Mouse (Mus musculus): Measurements from ENCODE around the gene Khdc4. TPM values are rescaled to one million over a fixed set of nuclear protein-coding genes. Genes with fewer than 3 reads are reported as not detected.

Khdc4 gene
- polyA plus RNA-seq, 1 experiment from 2014 or later: 120 TPM

DNA sequence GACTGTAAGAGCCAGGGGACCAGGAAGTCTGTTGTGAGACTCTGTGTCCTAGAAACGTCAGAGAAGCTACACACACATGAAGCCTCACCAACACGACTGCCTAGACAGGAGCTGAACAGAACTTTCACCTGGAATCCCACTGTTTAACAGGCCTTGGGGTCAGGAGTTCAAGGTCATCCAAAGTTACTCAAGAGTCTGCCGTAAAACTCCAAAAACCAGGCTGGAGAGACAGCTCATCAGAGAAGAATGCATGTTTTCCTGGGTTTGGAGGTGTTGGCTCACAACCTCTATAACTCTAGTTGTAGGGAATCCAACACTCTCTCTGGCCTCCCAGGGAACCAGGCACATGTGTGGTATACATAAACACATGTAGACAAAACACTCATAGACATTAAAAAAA, 69.9 kb downstream of the Khdc4 start:
- WGBS: 67% methylated on average over 3 of the region's 3 CpGs
- Histone ChIP-seq H3K27ac (no peak overlapping the region), H3K27me3 (replicated peaks) (no peaks in the 10 kb centered on the region), H3K4me3 (no peak overlapping the region), H3K4me2 (replicated peaks) (no peak overlapping the region), H3K4me1 (peaks cover 51% of the 10 kb centered on the region), H3K9ac (no peak overlapping the region), H3K9me3 (no peaks in the 10 kb centered on the region), H3K36me3 (peaks cover 79% of the 10 kb centered on the region)
- ATAC-seq (ENCODE audit: low FRiP score, low read depth): no peak

DNA sequence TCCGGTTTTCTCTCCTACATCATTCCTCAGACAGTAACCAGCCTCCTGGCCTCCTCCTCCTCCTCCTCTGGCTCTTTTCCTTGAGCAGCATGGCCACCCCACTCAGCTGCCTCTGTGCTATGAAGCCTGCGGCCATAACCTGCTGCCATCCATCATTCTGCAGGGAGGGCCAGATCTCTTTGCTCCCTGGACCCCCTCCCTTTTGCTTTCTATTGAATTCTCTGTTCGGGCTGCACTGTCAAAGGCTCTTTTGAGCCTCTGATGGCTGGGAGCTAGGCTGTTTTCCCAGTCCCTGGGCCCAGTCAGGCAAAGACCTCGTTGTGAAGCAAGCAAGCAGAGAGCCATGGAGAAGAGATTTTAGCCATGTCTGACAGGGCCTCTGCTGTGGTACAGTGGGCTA, 70.7 kb downstream of the Khdc4 start:
- no peaks in the 10 kb centered on the region for H3K9me3 ChIP-seq
- H3K27me3 ChIP-seq (replicated peaks): no peaks in the 10 kb centered on the region
- peaks cover 81% of the 10 kb centered on the region for H3K36me3 ChIP-seq
- ATAC-seq (ENCODE audit: low FRiP score, low read depth): peak; percentile 49
- H3K9ac ChIP-seq: 0 out of 2 replicates have a peak overlapping the region, but pooled peaks have one; percentile 1
- H3K27ac ChIP-seq: peak overlapping the region; percentile 72
- peak overlapping the region; percentile 42 for H3K4me2 ChIP-seq (replicated peaks)
- H3K4me3 ChIP-seq: no peak overlapping the region
- whole genome bisulfite sequencing: 15% methylated on average over 4 of the region's 4 CpGs
- H3K4me1 ChIP-seq: peaks cover 51% of the 10 kb centered on the region

DNA sequence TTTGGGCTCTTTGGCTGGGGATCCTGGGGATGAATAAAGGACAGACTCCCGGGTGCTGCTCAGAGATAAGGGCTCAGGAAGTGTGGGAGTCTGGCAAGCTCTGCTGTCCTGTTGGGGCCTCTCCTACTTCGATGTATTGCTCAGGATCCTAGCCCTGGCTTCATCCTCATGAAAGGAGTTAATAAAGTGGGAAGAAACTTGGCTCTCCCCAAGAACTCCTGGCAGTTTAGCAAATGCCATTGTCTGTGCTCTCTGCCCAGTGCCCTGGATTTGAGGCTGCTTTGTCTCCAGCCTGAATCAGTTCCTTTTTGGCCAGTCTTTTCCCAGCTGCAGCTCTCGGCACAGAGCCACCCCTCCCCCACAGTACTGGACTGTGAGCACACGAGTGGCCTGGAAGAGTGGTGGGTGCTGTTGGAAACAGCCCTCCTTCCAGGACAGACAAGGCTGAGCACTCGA, 72.5 kb downstream of the Khdc4 start:
- ATAC-seq (ENCODE audit: low FRiP score, low read depth): peak; percentile 86
- Histone ChIP-seq H3K4me1 (peaks cover 56% of the 10 kb centered on the region), H3K27ac (peak overlapping the region; percentile 79), H3K36me3 (peaks cover 78% of the 10 kb centered on the region), H3K9ac (peak overlapping the region; percentile 51), H3K27me3 (replicated peaks) (no peaks in the 10 kb centered on the region), H3K4me3 (peak overlapping the region; percentile 5; the same call in 1 of the 2 replicates), H3K9me3 (no peaks in the 10 kb centered on the region), H3K4me2 (replicated peaks) (peak overlapping the region; percentile 45)
- 10% methylated on average over 5 of the region's 5 CpGs for WGBS

DNA sequence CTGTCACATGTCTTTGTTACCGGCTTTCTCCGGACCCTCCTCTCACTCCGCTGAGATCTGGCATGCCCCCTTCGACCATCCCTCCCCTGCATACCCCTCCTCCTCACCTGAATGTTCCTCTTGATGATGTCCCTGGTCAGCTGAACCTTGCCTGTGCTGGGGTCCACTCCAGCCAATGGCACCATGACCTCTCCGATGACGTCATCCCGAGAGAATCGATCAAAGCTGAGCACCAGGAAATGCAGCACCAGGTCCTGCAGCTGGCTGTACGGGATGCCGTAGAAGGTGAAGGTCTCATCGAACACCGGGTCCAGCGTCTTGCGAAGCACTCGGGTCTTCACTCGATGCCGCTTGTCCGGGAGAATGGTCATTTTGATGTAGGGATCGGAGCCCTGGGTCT, 76.0 kb downstream of the Khdc4 start:
- no peaks in the 10 kb centered on the region for H3K9me3 ChIP-seq
- peaks cover 69% of the 10 kb centered on the region for H3K36me3 ChIP-seq
- H3K4me1 ChIP-seq: peaks cover 39% of the 10 kb centered on the region
- 94% methylated on average over 19 of the region's 19 CpGs for WGBS
- ATAC-seq (ENCODE audit: low FRiP score, low read depth): no peak
- H3K4me2 ChIP-seq (replicated peaks): no peak overlapping the region
- no peaks in the 10 kb centered on the region for H3K27me3 ChIP-seq (replicated peaks)
- H3K27ac ChIP-seq: no peak overlapping the region
- no peak overlapping the region for H3K9ac ChIP-seq
- no peak overlapping the region for H3K4me3 ChIP-seq

DNA sequence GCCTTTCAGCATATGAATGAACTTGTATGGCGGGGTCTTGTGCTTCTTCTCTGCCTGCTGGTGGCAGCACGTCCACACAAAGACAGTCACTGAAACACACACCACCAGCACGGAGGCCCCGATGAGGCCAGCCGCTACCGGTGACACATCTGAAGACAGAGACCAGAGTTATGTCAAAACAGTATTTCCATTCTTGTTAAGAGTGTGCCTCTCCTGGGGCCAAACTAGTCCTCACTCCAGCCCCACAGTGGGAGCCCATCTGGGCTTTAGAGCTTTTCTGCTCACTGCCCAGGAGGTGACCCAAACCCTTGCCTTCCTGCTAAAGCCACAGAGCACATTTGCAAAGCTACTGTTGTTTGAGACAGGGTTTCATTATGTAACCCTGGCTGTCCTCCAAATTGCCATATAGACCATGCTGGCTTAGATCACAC, 76.8 kb downstream of the Khdc4 start:
- Histone ChIP-seq H3K9ac (no peak overlapping the region), H3K4me2 (replicated peaks) (no peak overlapping the region), H3K4me1 (peaks cover 31% of the 10 kb centered on the region), H3K9me3 (no peaks in the 10 kb centered on the region), H3K36me3 (peaks cover 63% of the 10 kb centered on the region), H3K27me3 (replicated peaks) (no peaks in the 10 kb centered on the region), H3K4me3 (no peak overlapping the region), H3K27ac (no peak overlapping the region)
- 52% methylated on average over 6 of the region's 6 CpGs for WGBS
- no peak for ATAC-seq (ENCODE audit: low FRiP score, low read depth)

Other genes starting within 250 kb of the Khdc4 start
- gene Sema4a, start 224.6 kb upstream of the Khdc4 start, polyA plus RNA-seq (2016; fragmentation: Nextera tagmentation; extraction: Ambion mirVana): 13.6 and 15.3 TPM in 2 replicates
- gene Lmna, start 175.8 kb upstream of the Khdc4 start, polyA plus RNA-seq (2016; fragmentation: Nextera tagmentation; extraction: Ambion mirVana): 27.6 and 27.9 TPM in 2 replicates
- 41.9 and 43.3 TPM in 2 replicates for gene Mex3a, start 153.4 kb upstream of the Khdc4 start, polyA plus RNA-seq (2016; fragmentation: Nextera tagmentation; extraction: Ambion mirVana)
- gene Rab25, start 137.5 kb upstream of the Khdc4 start, polyA plus RNA-seq (2016; fragmentation: Nextera tagmentation; extraction: Ambion mirVana): 0.29 and 0.57 TPM in 2 replicates
- gene Lamtor2, start 132.7 kb upstream of the Khdc4 start, polyA plus RNA-seq (2016; fragmentation: Nextera tagmentation; extraction: Ambion mirVana): 143 and 145 TPM in 2 replicates
- 60.0 and 61.6 TPM in 2 replicates for gene Ubqln4, start 132.0 kb upstream of the Khdc4 start, polyA plus RNA-seq (2016; fragmentation: Nextera tagmentation; extraction: Ambion mirVana)
- gene Ssr2, start 109.9 kb upstream of the Khdc4 start, polyA plus RNA-seq (2016; fragmentation: Nextera tagmentation; extraction: Ambion mirVana): 149 and 157 TPM in 2 replicates
- gene Arhgef2, start 79.8 kb upstream of the Khdc4 start, polyA plus RNA-seq (2016; fragmentation: Nextera tagmentation; extraction: Ambion mirVana): 186 TPM in 2 replicates
- not detected in 2 replicates for gene Rxfp4, start 32.7 kb upstream of the Khdc4 start, polyA plus RNA-seq (2016; fragmentation: Nextera tagmentation; extraction: Ambion mirVana)
- 44.6 and 49.1 TPM in 2 replicates for gene Rit1, start 31.0 kb downstream of the Khdc4 start, polyA plus RNA-seq (2016; fragmentation: Nextera tagmentation; extraction: Ambion mirVana)
- gene Syt11, start 89.4 kb downstream of the Khdc4 start, polyA plus RNA-seq (2016; fragmentation: Nextera tagmentation; extraction: Ambion mirVana): 199 and 209 TPM in 2 replicates
- 16.1 and 16.6 TPM in 2 replicates for gene Gon4l, start 149.4 kb downstream of the Khdc4 start, polyA plus RNA-seq (2016; fragmentation: Nextera tagmentation; extraction: Ambion mirVana)
- 43.3 and 45.5 TPM in 2 replicates for gene Msto1, start 228.2 kb downstream of the Khdc4 start, polyA plus RNA-seq (2016; fragmentation: Nextera tagmentation; extraction: Ambion mirVana)